Mouse (Mus musculus) G1E (cell line): ENCODE data around the gene Unc45a.

ENCODE experiments used
- CTCF ChIP-seq: IDR thresholded peaks from 2 replicates; pipeline ENCODE4 v1.5.1; 2012; ENCODE audit warnings: low read depth, low read length, inconsistent platforms, mixed read lengths
- GATA1 ChIP-seq: IDR thresholded peaks from 2 replicates; pipeline ENCODE4 v1.6.1; 2012; ENCODE audit warnings: borderline replicate concordance, low read length, inconsistent platforms, mixed read lengths
- POLR2AphosphoS5 ChIP-seq: IDR thresholded peaks from 2 replicates; pipeline ENCODE4 v1.6.1; 2012; ENCODE audit warnings: low read depth, low read length, inconsistent platforms; ENCODE audit not compliant: insufficient replicate concordance

- TF ChIP-seq CTCF: no peak
- no peak for TF ChIP-seq GATA1
- no peak for TF ChIP-seq POLR2AphosphoS5
Measured at GRCm38 (mm10) chr7:80281646-80282045, 59.2 kb downstream of the Unc45a start.
